15 mouse cellular contexts compared by ENCODE assay signal in genomic region chr2:180854349-180855004, GRCm38 (mm10).
DNase-seq lines count a peak whose midpoint lies in the region; ATAC-seq and TF ChIP-seq lines count a peak whose summit lies in the region.
"Had no signal": no experiment of that assay in that cellular context is flagged by ENCODE, and none has a peak within 500 bp of the region (broad histone marks: within the 10 kb centered on the region; RNA-seq: fewer than 3 reads in every experiment).

No protein-coding gene starts in this region.

- H3K27ac ChIP-seq in left cerebral cortex, adult 2 months: peak overlapping the region; percentile 63
- H3K27ac ChIP-seq in forebrain, embryonic 15.5 days (replicated peaks): peak overlapping the region; percentile 86
- peak overlapping the region; percentile 86 for H3K27ac ChIP-seq in midbrain, embryonic 10.5 days (replicated peaks)
- peak overlapping the region; percentile 97 for H3K27ac ChIP-seq in olfactory bulb, adult 2 months (ENCODE audit: insufficient read depth, low read depth, low read length)
- H3K27ac ChIP-seq: limb, embryonic 15.5 days had no signal

- ATAC-seq in forebrain, embryonic 15.5 days (replicated peaks): peak; percentile 73

- H3K9me3 ChIP-seq in forebrain, embryonic 15.5 days: no peaks in the 10 kb centered on the region
- no peaks in the 10 kb centered on the region for H3K9me3 ChIP-seq in midbrain, embryonic 10.5 days (replicated peaks)
- H3K9me3 ChIP-seq: limb, embryonic 15.5 days had no signal

- no peak for DNase-seq in left cerebral cortex, adult 2 months (ENCODE audit: extremely low spot score in 1 of 2, low spot score in 2 of 2)
- DNase-seq in left cerebral cortex, postnatal 10 days (ENCODE audit: extremely low spot score in 1 of 2, low spot score in 2 of 2): no peak
- DNase-seq in midbrain, embryonic 10.5 days (ENCODE audit: low spot score): no peak
- DNase-seq in heart, adult 18-20 months: no peak
- DNase-seq in adrenal gland, adult (ENCODE audit: inconsistent age in 2 of 2, low spot score in 1 of 2): no peak
- DNase-seq in right cerebral cortex, adult 18-20 months: no peak
- DNase-seq: adrenal gland, adult 2 months; heart, adult 11 months; heart, postnatal 36 days; kidney, adult 8-10 months; thymus, postnatal 36 days had no signal

- peak overlapping the region; percentile 32 for H3K9ac ChIP-seq in forebrain, embryonic 15.5 days (replicated peaks)
- H3K9ac ChIP-seq: limb, embryonic 15.5 days had no signal

- H3K4me1 ChIP-seq in forebrain, embryonic 15.5 days: peaks cover 21% of the 10 kb centered on the region
- H3K4me1 ChIP-seq in midbrain, embryonic 10.5 days: peaks cover 43% of the 10 kb centered on the region
- H3K4me1 ChIP-seq in olfactory bulb, adult 2 months (ENCODE audit: control insufficient read depth, insufficient read depth, low read length): peaks cover 33% of the 10 kb centered on the region
- H3K4me1 ChIP-seq: limb, embryonic 15.5 days had no signal

- 0 out of 2 replicates have a peak overlapping the region, but pooled peaks have one; percentile 7 for H3K4me3 ChIP-seq in left cerebral cortex, adult 2 months
- peak overlapping the region; percentile 19 for H3K4me3 ChIP-seq in forebrain, embryonic 15.5 days
- peak overlapping the region; percentile 49 for H3K4me3 ChIP-seq in midbrain, embryonic 10.5 days
- H3K4me3 ChIP-seq in olfactory bulb, adult 2 months (ENCODE audit: insufficient read depth, low read depth, low read length): peak overlapping the region; percentile 29
- H3K4me3 ChIP-seq: limb, embryonic 15.5 days; myocyte had no signal

- no peaks in the 10 kb centered on the region for H3K27me3 ChIP-seq in forebrain, embryonic 15.5 days
- peaks cover 18% of the 10 kb centered on the region; the same call in 1 of the 2 replicates for H3K27me3 ChIP-seq in midbrain, embryonic 10.5 days (ENCODE audit: low read depth, poor library complexity, severe bottlenecking)

- no peak for TF ChIP-seq CTCF in left cerebral cortex, adult 2 months (IDR thresholded peaks at IDR 0.05)
- TF ChIP-seq CTCF in olfactory bulb, adult 2 months (IDR thresholded peaks at IDR 0.05; ENCODE audit: insufficient read depth, low read depth, low read length): no peak

- TF ChIP-seq POLR2A in olfactory bulb, adult 2 months (IDR thresholded peaks at IDR 0.05; ENCODE audit: insufficient read depth, low read depth, low read length): no peak

- intact Hi-C loops in left cerebral cortex, adult 2 months (cut with DNase I): no loop called here
- intact Hi-C loops in left cerebral cortex, postnatal 10 days (cut with DNase I): loop anchor here (5.0 kb wide), 1 partner anchor 38 kb away; no protein-coding TSS in a partner anchor

- under 1% methylated on average over 8 of the region's 8 CpGs for WGBS in forebrain, embryonic 15.5 days
- 2% methylated on average over 8 of the region's 8 CpGs for WGBS in midbrain, embryonic 10.5 days
- WGBS in olfactory bulb, adult 2 months: 4% methylated on average over 8 of the region's 8 CpGs

- H3K36me3 ChIP-seq in forebrain, embryonic 15.5 days: no peaks in the 10 kb centered on the region
- peaks cover 9% of the 10 kb centered on the region; the same call in 1 of the 2 replicates for H3K36me3 ChIP-seq in midbrain, embryonic 10.5 days
- H3K36me3 ChIP-seq: limb, embryonic 15.5 days had no signal

- peak overlapping the region; percentile 44 for H3K4me2 ChIP-seq in forebrain, embryonic 15.5 days (replicated peaks)
- H3K4me2 ChIP-seq: limb, embryonic 15.5 days had no signal
